Mouse (Mus musculus) adrenal gland, adult 18-20 months (tissue): ENCODE measurements around the gene Rnf5. TPM values are rescaled to one million over a fixed set of nuclear protein-coding genes. Genes with fewer than 3 reads are reported as not detected.

Experiments used
- DNase-seq, 2 experiments: peaks; one replicate each; pipeline ENCODE4 v3.0.0; 2021 to 2022; ENCODE audit warnings: low spot score in 2 of 2
- total RNA-seq, 2 experiments: library from RNA; stranded (reverse); gene quantifications; 1 replicate in 1 of 2; 2 replicates in 1 of 2; pipeline ENCODE4 v1.2.3; 2021

Gene Rnf5
- total RNA-seq, 2 experiments from 2014 or later = 71.8 to 86.7 TPM

DNA sequence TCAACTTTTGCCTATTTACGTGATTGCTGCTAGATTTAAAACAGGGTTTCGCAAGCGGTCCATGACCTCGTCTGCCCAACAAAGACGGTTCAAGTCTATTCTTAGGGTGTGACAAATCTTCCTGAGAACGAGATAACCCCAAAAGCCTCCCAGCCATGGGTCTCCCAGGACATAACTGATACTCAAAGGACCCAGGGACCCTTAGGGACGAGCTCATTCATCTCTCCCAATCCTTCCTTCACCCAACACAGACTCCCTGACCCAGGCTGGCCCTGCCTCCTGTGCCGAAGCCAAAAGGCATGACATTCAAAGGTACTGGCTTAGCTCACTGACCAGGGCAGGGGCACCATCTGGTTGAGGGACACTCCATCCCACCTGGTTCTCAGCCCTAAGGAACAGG lies 47.1 kb downstream of the Rnf5 start:
- DNase-seq = no peak

DNA sequence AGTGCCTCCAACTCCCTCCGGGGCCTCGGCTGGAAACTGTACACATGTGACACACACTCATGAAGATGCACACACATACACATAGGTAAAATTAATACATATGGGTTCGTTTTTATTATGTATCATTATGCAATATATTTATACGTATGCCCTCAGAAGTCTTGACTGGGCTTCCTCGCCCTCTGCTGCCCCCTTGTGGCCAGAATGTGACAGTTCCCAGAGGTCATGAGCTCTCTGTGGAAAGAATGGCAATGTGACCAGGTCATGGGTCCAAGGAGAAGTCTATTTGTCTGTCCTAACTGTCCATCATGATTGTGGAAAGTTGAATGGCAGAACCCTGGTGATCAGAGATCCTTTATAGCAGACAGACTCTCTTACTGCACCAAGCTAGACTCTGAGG lies 48.0 kb downstream of the Rnf5 start:
- peak; percentile 82 to 86 for DNase-seq

Other genes with a start within 250 kb of the Rnf5 start
- gene Btnl2, start 248.9 kb downstream of the Rnf5 start, total RNA-seq = under 1 TPM; 0.27 to 0.38 TPM
- not detected for gene Btnl1, start 226.6 kb downstream of the Rnf5 start, total RNA-seq
- gene BC051142, start 204.9 kb downstream of the Rnf5 start, total RNA-seq = 1 to 10 TPM; 2.4 to 3.7 TPM
- not detected for gene Btnl4, start 126.4 kb downstream of the Rnf5 start, total RNA-seq
- not detected for gene Btnl6, start 86.3 kb downstream of the Rnf5 start, total RNA-seq
- gene Notch4, start 39.4 kb downstream of the Rnf5 start, total RNA-seq = 10 to 100 TPM; 26.2 to 31.5 TPM
- 1 to 10 TPM; 4.8 to 7.3 TPM for gene Gpsm3, start 13.9 kb downstream of the Rnf5 start, total RNA-seq
- gene Pbx2, start 12.4 kb downstream of the Rnf5 start, total RNA-seq = 10 to 100 TPM; 32.4 to 40.9 TPM
- under 1 TPM; 0.73 to 0.86 TPM for gene Ager, start 5.8 kb downstream of the Rnf5 start, total RNA-seq
- 100 to 1,000 TPM; 106 to 112 TPM for gene Agpat1, start 572 bp upstream of the Rnf5 start, total RNA-seq
- gene Egfl8, start 12.3 kb upstream of the Rnf5 start, total RNA-seq = 1 to 10 TPM; 1.9 to 3.9 TPM
- gene Ppt2, start 24.8 kb upstream of the Rnf5 start, total RNA-seq = 10 to 100 TPM; 56.9 to 71.5 TPM
- 10 to 100 TPM; 10.4 to 17.9 TPM for gene Prrt1, start 25.8 kb upstream of the Rnf5 start, total RNA-seq
- 10 to 100 TPM; 12.8 to 17.5 TPM for gene Fkbpl, start 41.1 kb upstream of the Rnf5 start, total RNA-seq
- gene Atf6b, start 43.5 kb upstream of the Rnf5 start, total RNA-seq = 10 to 100 TPM; 46.5 to 48.6 TPM
- gene Tnxb, start 66.8 kb upstream of the Rnf5 start, total RNA-seq = 10 to 100 TPM; 19.8 to 25.2 TPM
- gene C4b, start 140.2 kb upstream of the Rnf5 start, total RNA-seq = 100 to 1,000 TPM in 1 of 2 experiments, 10 to 100 TPM in 1; 99.1 to 174 TPM
- over 10,000 TPM in 1 of 2 experiments, 1,000 to 10,000 TPM in 1; 3,976 to 16,190 TPM for gene Cyp21a1, start 200.9 kb upstream of the Rnf5 start, total RNA-seq
- 10 to 100 TPM; 54.2 to 62.5 TPM for gene Stk19, start 233.3 kb upstream of the Rnf5 start, total RNA-seq
- gene Dxo, start 233.3 kb upstream of the Rnf5 start, total RNA-seq = 10 to 100 TPM; 75.5 to 82.1 TPM
- 10 to 100 TPM; 60.8 to 65.9 TPM for gene Skiv2l, start 246.5 kb upstream of the Rnf5 start, total RNA-seq
- gene Nelfe, start 246.7 kb upstream of the Rnf5 start, total RNA-seq = 10 to 100 TPM; 46.1 to 54.5 TPM